Mouse (Mus musculus) heart, embryonic 16.5 days (tissue): ENCODE data around the gene Polr2l. TPM values are rescaled to one million over a fixed set of nuclear protein-coding genes. Genes with fewer than 3 reads are reported as not detected.

Experiments used
- ATAC-seq: fragments of 200-750 bp; cut with Nextera tagmentation; replicated peaks from 2 replicates; pipeline ENCODE4 v1.8.0; 2017; ENCODE audit warnings: moderate number of reproducible peaks; ENCODE audit not compliant: insufficient read depth, low FRiP score; ENCODE audit errors: extremely low read depth
- H3K27ac ChIP-seq: fragments of 300-500 bp; sonication (generic); 2 replicates; pipeline ENCODE4 v1.5.1; 2014; ENCODE audit warnings: mild to moderate bottlenecking, low read length, control low read depth, moderate library complexity
- H3K27me3 ChIP-seq: fragments of 300-500 bp; sonication (generic); 2 replicates; pipeline ENCODE4 v1.6.1; 2014; ENCODE audit warnings: low read length, mixed read lengths; ENCODE audit not compliant: control insufficient read depth, insufficient read depth
- H3K36me3 ChIP-seq: fragments of 300-500 bp; sonication (generic); 2 replicates; pipeline ENCODE4 v1.6.1; 2014; ENCODE audit not compliant: control insufficient read depth, insufficient read depth
- H3K4me1 ChIP-seq: fragments of 300-500 bp; sonication (generic); 2 replicates; pipeline ENCODE4 v1.6.1; 2014; ENCODE audit warnings: low read length, mixed read lengths; ENCODE audit not compliant: control insufficient read depth, insufficient read depth
- H3K4me2 ChIP-seq: fragments of 300-500 bp; sonication (generic); 2 replicates; pipeline ENCODE4 v1.6.1; 2014; ENCODE audit warnings: low read depth, mild to moderate bottlenecking, control low read depth, low read length
- H3K4me3 ChIP-seq: fragments of 300-500 bp; sonication (generic); 2 replicates; pipeline ENCODE4 v1.5.1; 2014; ENCODE audit warnings: mild to moderate bottlenecking, control low read depth, low read length
- H3K9ac ChIP-seq: fragments of 300-500 bp; sonication (generic); 2 replicates; pipeline ENCODE4 v1.6.1; 2014; ENCODE audit warnings: low read length, control low read depth
- H3K9me3 ChIP-seq: fragments of 300-500 bp; sonication (generic); replicated peaks from 2 replicates; pipeline ENCODE4 v1.6.1; 2016; ENCODE audit warnings: low read length; ENCODE audit not compliant: control insufficient read depth
- WGBS: fragments of 180-500 bp; shearing (Covaris S2); extraction: QIAGEN DNeasy Blood & Tissue Kit; methylation state at CpG from one replicate; pipeline ENCODE4 v1.1.7; 2014; 5-methylcytosine and 5-hydroxymethylcytosine counted together
- polyA plus RNA-seq: library from polyadenylated mRNA; unstranded; fragments of >200 nt; fragmentation: Nextera tagmentation; extraction: Ambion mirVana; gene quantifications from 2 replicates; pipeline ENCODE4 v1.2.1, GENCODE M21; 2015

Polr2l gene
- polyA plus RNA-seq, 1 experiment from 2014 or later, result 56.7 TPM

GRCm38 (mm10) chr7:141433517-141434400 is 41.2 kb downstream of the Polr2l start:
- 73% methylated on average over 15 of the region's 15 CpGs for WGBS
- H3K27ac ChIP-seq, result 0 out of 2 replicates have a peak overlapping the region, but pooled peaks have one; percentile 10
- H3K4me3 ChIP-seq, result peak overlapping the region; percentile 64
- H3K27me3 ChIP-seq, result no peaks in the 10 kb centered on the region
- no peaks in the 10 kb centered on the region for H3K9me3 ChIP-seq
- peak overlapping the region; percentile 73 for H3K9ac ChIP-seq
- H3K4me1 ChIP-seq, result peaks cover 32% of the 10 kb centered on the region
- ATAC-seq, result no peak
- peak overlapping the region; percentile 81 for H3K4me2 ChIP-seq
- H3K36me3 ChIP-seq, result peaks cover 15% of the 10 kb centered on the region

- Histone ChIP-seq H3K36me3 (peaks cover 11% of the 10 kb centered on the region), H3K4me3 (no peak overlapping the region), H3K27ac (no peak overlapping the region), H3K9me3 (no peaks in the 10 kb centered on the region), H3K4me2 (no peak overlapping the region), H3K27me3 (no peaks in the 10 kb centered on the region), H3K4me1 (peaks cover 35% of the 10 kb centered on the region), H3K9ac (no peak overlapping the region)
- 92% methylated on average over 6 of the region's 6 CpGs for WGBS
- no peak for ATAC-seq
Measured at GRCm38 (mm10) chr7:141432741-141433516, 42.0 kb downstream of the Polr2l start.

- H3K4me1 ChIP-seq, result peaks cover 35% of the 10 kb centered on the region
- WGBS, result 77% methylated on average over 8 of the region's 8 CpGs
- H3K36me3 ChIP-seq, result peaks cover 11% of the 10 kb centered on the region
Measured at GRCm38 (mm10) chr7:141432186-141432611, 42.7 kb downstream of the Polr2l start.

GRCm38 (mm10) chr7:141431434-141432185 is 43.3 kb downstream of the Polr2l start:
- Histone ChIP-seq H3K36me3 (peaks cover 11% of the 10 kb centered on the region), H3K4me2 (no peak overlapping the region), H3K27me3 (no peaks in the 10 kb centered on the region), H3K27ac (no peak overlapping the region), H3K4me1 (peaks cover 31% of the 10 kb centered on the region), H3K9ac (no peak overlapping the region), H3K9me3 (no peaks in the 10 kb centered on the region), H3K4me3 (no peak overlapping the region)
- 92% methylated on average over 19 of the region's 19 CpGs for WGBS
- ATAC-seq, result no peak

More at GRCm38 (mm10) chr7:141432186-141432611, 42.7 kb downstream of the Polr2l start:
- Histone ChIP-seq H3K9ac (no peak overlapping the region), H3K9me3 (no peaks in the 10 kb centered on the region), H3K27ac (no peak overlapping the region), H3K4me2 (no peak overlapping the region), H3K27me3 (no peaks in the 10 kb centered on the region), H3K4me3 (no peak overlapping the region)
- ATAC-seq, result no peak

GRCm38 (mm10) chr7:141430585-141431240 is 44.2 kb downstream of the Polr2l start:
- Histone ChIP-seq H3K36me3 (peaks cover 11% of the 10 kb centered on the region), H3K9ac (no peak overlapping the region), H3K9me3 (no peaks in the 10 kb centered on the region), H3K27ac (no peak overlapping the region), H3K4me3 (no peak overlapping the region), H3K4me2 (no peak overlapping the region), H3K27me3 (no peaks in the 10 kb centered on the region), H3K4me1 (peaks cover 29% of the 10 kb centered on the region)
- 94% methylated on average over 9 of the region's 9 CpGs for WGBS
- ATAC-seq, result no peak

GRCm38 (mm10) chr7:141429840-141430584 is 44.9 kb downstream of the Polr2l start:
- H3K27me3 ChIP-seq, result no peaks in the 10 kb centered on the region
- H3K36me3 ChIP-seq, result peaks cover 11% of the 10 kb centered on the region
- peak overlapping the region; percentile 41 for H3K27ac ChIP-seq
- 45% methylated on average over 9 of the region's 9 CpGs for whole genome bisulfite sequencing
- H3K9me3 ChIP-seq, result no peaks in the 10 kb centered on the region
- peaks cover 25% of the 10 kb centered on the region for H3K4me1 ChIP-seq
- H3K4me2 ChIP-seq, result peak overlapping the region; percentile 34
- ATAC-seq, result no peak
- peak overlapping the region; percentile 2; the same call in 1 of the 2 replicates for H3K9ac ChIP-seq
- H3K4me3 ChIP-seq, result no peak overlapping the region

- peaks cover 20% of the 10 kb centered on the region for H3K4me1 ChIP-seq
- H3K9me3 ChIP-seq, result no peaks in the 10 kb centered on the region
- H3K4me3 ChIP-seq, result peak within 1 kb of the TSS; percentile 8
- ATAC-seq, result peak; percentile 57
- peaks cover 11% of the 10 kb centered on the region for H3K36me3 ChIP-seq
- peak within 1 kb of the TSS; percentile 2; the same call in 1 of the 2 replicates for H3K9ac ChIP-seq
- no peaks in the 10 kb centered on the region for H3K27me3 ChIP-seq
- peak within 1 kb of the TSS; percentile 34 for H3K4me2 ChIP-seq
- 4% methylated on average over 19 of the region's 19 CpGs for WGBS
- H3K27ac ChIP-seq, result peak within 1 kb of the TSS; percentile 41
Measured at GRCm38 (mm10) chr7:141429310-141429709, 45.6 kb downstream of the Polr2l start, which contains the start of gene Cend1. TSS of gene Cend1 (minus strand) at chr7:141429491.
